Comparison of ENCODE assay signal across 11 mouse cellular contexts in genomic region chr11:117409331-117409730, GRCm38 (mm10).
A peak's percentile ranks its signal among the peaks of the same experiment; 100 is the strongest.
DNase-seq lines count a peak whose midpoint lies in the region; ATAC-seq and TF ChIP-seq lines count a peak whose summit lies in the region.
"Had no signal": no experiment of that assay in that cellular context is flagged by ENCODE, and none has a peak within 500 bp of the region (broad histone marks: within the 10 kb centered on the region; RNA-seq: fewer than 3 reads in every experiment).

No protein-coding gene starts in this region.

- no peak for ATAC-seq in hindbrain, embryonic 12.5 days (ENCODE audit: low FRiP score)
- ATAC-seq in midbrain, embryonic 15.5 days (replicated peaks) = no peak
- ATAC-seq in heart, embryonic 12.5 days (ENCODE audit: insufficient number of reproducible peaks, low FRiP score) = no peak
- ATAC-seq: liver, embryonic 12.5 days had no signal

- H3K4me3 ChIP-seq in E14TG2a.4 (replicated peaks; ENCODE audit: low read length) = 0 out of 2 replicates have a peak overlapping the region, but pooled peaks have one; percentile 5
- H3K4me3 ChIP-seq in hindbrain, embryonic 12.5 days = no peak overlapping the region
- no peak overlapping the region for H3K4me3 ChIP-seq in midbrain, embryonic 15.5 days
- no peak overlapping the region for H3K4me3 ChIP-seq in heart, embryonic 12.5 days
- H3K4me3 ChIP-seq: heart, adult 2 months; liver, embryonic 12.5 days had no signal

- WGBS in hindbrain, embryonic 12.5 days = 70% methylated on average over 11 of the region's 11 CpGs
- WGBS in midbrain, embryonic 15.5 days = 58% methylated on average over 11 of the region's 11 CpGs
- WGBS in heart, embryonic 12.5 days = 60% methylated on average over 11 of the region's 11 CpGs

- H3K4me1 ChIP-seq in E14TG2a.4 (replicated peaks; ENCODE audit: low read depth, low read length) = peaks cover 85% of the 10 kb centered on the region
- peaks cover 58% of the 10 kb centered on the region for H3K4me1 ChIP-seq in hindbrain, embryonic 12.5 days
- peaks cover 67% of the 10 kb centered on the region for H3K4me1 ChIP-seq in midbrain, embryonic 15.5 days
- H3K4me1 ChIP-seq in heart, embryonic 12.5 days (replicated peaks) = peaks cover 19% of the 10 kb centered on the region

- peaks cover 5% of the 10 kb centered on the region for H3K36me3 ChIP-seq in E14TG2a.4 (ENCODE audit: insufficient read depth, low read length)
- H3K36me3 ChIP-seq in hindbrain, embryonic 12.5 days = no peaks in the 10 kb centered on the region
- no peaks in the 10 kb centered on the region for H3K36me3 ChIP-seq in midbrain, embryonic 15.5 days (replicated peaks)
- H3K36me3 ChIP-seq in heart, embryonic 12.5 days = no peaks in the 10 kb centered on the region
- H3K36me3 ChIP-seq: liver, embryonic 12.5 days had no signal

- TF ChIP-seq CTCF in E14TG2a.4 (conservative IDR thresholded peaks at IDR 0.05; ENCODE audit: low read length) = no peak

- H3K27ac ChIP-seq in hindbrain, embryonic 12.5 days = peak overlapping the region; percentile 95
- H3K27ac ChIP-seq in midbrain, embryonic 15.5 days = peak overlapping the region; percentile 97
- no peak overlapping the region for H3K27ac ChIP-seq in heart, embryonic 12.5 days (ENCODE audit: poor library complexity, severe bottlenecking)
- H3K27ac ChIP-seq: heart, adult 2 months; liver, embryonic 12.5 days had no signal

- 0 out of 2 replicates have a peak overlapping the region, but pooled peaks have one; percentile 56 for H3K4me2 ChIP-seq in hindbrain, embryonic 12.5 days (replicated peaks)
- no peak overlapping the region for H3K4me2 ChIP-seq in midbrain, embryonic 15.5 days
- H3K4me2 ChIP-seq in heart, embryonic 12.5 days = no peak overlapping the region
- H3K4me2 ChIP-seq: liver, embryonic 12.5 days had no signal

- no peaks in the 10 kb centered on the region for H3K9me3 ChIP-seq in E14TG2a.4 (ENCODE audit: low read length)
- no peaks in the 10 kb centered on the region for H3K9me3 ChIP-seq in hindbrain, embryonic 12.5 days (replicated peaks)
- no peaks in the 10 kb centered on the region for H3K9me3 ChIP-seq in midbrain, embryonic 15.5 days
- no peaks in the 10 kb centered on the region for H3K9me3 ChIP-seq in heart, embryonic 12.5 days (replicated peaks)
- H3K9me3 ChIP-seq: liver, embryonic 12.5 days had no signal

- H3K9ac ChIP-seq in hindbrain, embryonic 12.5 days = peak overlapping the region; percentile 28; the same call in 1 of the 2 replicates
- H3K9ac ChIP-seq in midbrain, embryonic 15.5 days = no peak overlapping the region; the same call in 1 of the 2 replicates
- H3K9ac ChIP-seq in heart, embryonic 12.5 days = no peak overlapping the region
- H3K9ac ChIP-seq: liver, embryonic 12.5 days had no signal

- DNase-seq in embryo, embryonic 10 days (ENCODE audit: low spot score) = peak; percentile 30
- no peak for DNase-seq in embryo, embryonic 11 days
- no peak for DNase-seq in adipocyte (ENCODE audit: low spot score)
- no peak for DNase-seq in testis, postnatal 14 days (ENCODE audit: low spot score)
- DNase-seq: adrenal gland, postnatal 36 days; heart, adult 2 months had no signal

- H3K27me3 ChIP-seq in E14TG2a.4 (ENCODE audit: insufficient read depth, low read length) = peaks cover 33% of the 10 kb centered on the region
- H3K27me3 ChIP-seq in hindbrain, embryonic 12.5 days = peaks cover 24% of the 10 kb centered on the region
- H3K27me3 ChIP-seq in midbrain, embryonic 15.5 days (replicated peaks) = no peaks in the 10 kb centered on the region
- peaks cover 76% of the 10 kb centered on the region for H3K27me3 ChIP-seq in heart, embryonic 12.5 days (replicated peaks)
